Mouse (Mus musculus): ENCODE measurements at regions not wholly inside any gene's neighbourhood (a gene's known extent, or its start where the extent isn't known, plus 50 kb on each side); places are given as distances from the start of the nearest gene placed in this dataset.
A peak's percentile ranks its signal among the peaks of the same experiment; 100 is the strongest.

DNA sequence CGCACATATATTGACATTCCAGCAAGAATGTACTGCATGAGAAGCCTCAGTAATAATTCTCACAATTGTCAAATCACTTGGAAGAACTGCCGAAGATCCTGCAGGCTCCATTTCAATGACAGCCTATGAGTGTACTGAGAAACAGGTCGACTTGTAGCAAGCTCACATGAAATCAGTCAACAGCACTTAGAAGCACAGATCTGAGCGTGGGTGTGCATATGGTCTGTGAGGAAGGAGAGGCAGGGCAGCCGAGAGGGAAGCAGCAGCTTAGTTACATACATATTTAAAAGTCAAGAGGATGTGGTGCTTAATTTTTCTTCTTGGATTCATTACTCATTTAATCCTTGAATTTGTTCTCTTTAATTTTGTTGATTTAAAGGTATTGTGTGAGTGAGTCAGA lies 967.4 kb upstream of the Epha7 start:
- no peak for DNase-seq (ENCODE audit: low spot score)

DNA sequence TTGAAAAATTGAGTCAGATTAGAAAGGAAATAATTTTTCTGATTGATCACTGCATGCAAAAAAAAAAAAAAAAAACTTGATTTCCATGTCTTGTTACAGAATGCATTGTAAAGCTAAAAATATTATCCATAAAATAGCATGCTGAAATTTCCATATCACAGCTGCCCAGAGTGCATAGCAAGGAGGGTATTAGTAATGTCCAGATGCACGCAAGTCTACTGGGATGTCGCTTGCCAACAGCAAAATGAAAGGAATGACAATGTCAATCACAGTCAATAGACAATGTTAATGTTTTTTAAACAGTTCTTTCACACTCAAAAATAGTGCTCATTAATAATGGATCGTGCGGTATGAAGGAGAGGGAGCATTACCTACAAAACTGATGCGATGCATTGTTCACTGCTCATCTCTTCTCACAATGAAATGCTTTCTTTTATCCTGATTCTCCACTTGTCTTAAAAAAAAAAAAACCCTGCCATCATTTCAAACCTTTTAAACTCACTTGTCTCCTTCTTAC lies 966.8 kb upstream of the Epha7 start:
- DNase-seq (ENCODE audit: low spot score) = no peak

GRCm38 (mm10) chr4:27856086-27856485 lies 956.8 kb upstream of the Epha7 start:
- DNase-seq (ENCODE audit: low spot score) = no peak

- DNase-seq (ENCODE audit: low spot score) = peak; percentile 32
Measured at GRCm38 (mm10) chr4:27887262-27887954, 925.5 kb upstream of the Epha7 start.

- no peak for DNase-seq (ENCODE audit: low spot score)
Measured at GRCm38 (mm10) chr4:27896396-27896795, 916.5 kb upstream of the Epha7 start.

DNA sequence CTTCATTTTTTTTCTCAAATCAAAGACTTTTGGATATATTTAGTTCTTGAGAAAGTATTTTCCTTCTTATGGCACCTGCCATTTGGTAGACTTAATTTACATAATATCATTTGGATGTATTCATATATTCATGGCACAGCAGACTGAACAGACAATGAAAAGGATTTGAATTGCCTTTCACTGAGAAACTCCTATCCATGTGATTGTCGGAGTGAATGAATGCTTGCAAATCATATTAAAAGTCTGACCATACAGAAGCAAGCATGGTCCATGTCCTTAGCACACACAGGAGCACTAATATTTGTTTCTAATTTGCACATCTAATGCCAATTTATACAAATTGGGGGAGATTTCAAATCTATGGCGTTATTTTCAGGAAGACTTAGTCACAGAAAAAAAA lies 867.6 kb upstream of the Epha7 start:
- no peak for DNase-seq (ENCODE audit: low spot score)

DNA sequence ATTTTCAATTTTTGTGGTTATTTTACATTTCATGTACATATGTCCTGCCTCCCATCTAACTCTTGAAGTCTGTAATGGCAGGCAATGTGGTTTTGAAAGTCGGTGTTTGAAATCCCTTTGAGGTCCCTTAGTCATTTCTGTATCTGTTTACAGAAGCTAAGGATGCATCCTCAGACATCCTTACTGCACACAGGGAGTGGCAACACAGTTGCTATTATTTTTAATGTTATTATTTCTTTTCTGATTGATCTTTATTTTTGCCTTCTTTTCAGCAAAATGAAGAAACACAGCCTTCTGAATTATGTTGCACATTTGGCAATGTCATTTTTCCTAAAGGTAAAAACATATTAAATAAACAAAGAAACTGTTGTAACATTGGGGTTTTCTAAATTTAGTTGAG lies 867.2 kb upstream of the Epha7 start:
- no peak for DNase-seq (ENCODE audit: low spot score)

- DNase-seq (ENCODE audit: low spot score) = no peak
Measured at GRCm38 (mm10) chr4:27949970-27950717, 862.8 kb upstream of the Epha7 start.

DNA sequence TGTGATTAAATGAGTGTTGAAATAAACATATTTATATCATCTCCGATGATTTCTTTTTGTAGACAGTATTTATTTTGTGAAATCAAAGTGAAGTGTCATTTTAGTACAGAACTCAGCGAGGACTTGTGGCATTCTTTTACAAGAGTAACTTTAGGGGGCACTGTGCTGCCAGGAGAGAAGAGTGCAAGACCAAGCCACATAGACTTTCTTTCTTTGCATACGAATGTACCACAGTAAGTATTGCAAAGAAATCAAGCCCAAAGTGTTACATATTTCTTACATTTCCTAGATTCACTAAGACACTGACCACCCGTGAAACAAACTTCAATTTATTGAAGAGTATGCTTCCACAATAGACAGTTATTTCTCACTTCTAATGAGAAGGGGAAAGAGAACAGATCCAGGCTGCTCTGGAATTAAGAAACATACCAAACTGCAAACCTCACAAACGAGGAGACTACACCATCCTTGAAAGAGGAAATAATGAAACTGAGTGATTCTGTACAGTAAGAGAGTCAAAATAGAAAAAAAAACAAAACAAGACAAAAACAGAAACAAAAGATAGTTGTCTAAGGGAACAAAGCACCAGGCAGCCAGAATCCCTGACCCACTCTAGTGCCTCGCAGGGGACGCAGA lies 847.8 kb upstream of the Epha7 start:
- peak; percentile 65 for DNase-seq (ENCODE audit: low spot score)

DNA sequence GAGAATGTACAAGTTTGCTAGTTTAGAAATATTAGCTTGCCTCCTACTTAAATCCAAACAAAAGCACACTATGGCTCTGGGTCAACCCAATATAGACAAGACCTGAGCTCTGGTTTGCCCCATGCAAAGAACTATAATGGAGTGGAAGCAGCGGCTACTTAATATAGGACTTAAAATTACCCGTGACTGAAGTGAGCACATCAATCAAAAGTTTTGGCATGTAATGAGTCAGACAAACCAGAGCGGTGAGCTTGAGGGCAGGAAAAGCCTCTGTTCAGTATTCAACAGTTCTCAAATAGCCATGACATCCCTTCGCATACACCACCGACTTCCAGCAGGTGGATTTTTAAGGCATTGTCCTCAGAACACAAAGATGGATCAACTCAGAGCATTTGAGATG lies 842.4 kb upstream of the Epha7 start:
- DNase-seq (ENCODE audit: low spot score) = peak; percentile 68

DNA sequence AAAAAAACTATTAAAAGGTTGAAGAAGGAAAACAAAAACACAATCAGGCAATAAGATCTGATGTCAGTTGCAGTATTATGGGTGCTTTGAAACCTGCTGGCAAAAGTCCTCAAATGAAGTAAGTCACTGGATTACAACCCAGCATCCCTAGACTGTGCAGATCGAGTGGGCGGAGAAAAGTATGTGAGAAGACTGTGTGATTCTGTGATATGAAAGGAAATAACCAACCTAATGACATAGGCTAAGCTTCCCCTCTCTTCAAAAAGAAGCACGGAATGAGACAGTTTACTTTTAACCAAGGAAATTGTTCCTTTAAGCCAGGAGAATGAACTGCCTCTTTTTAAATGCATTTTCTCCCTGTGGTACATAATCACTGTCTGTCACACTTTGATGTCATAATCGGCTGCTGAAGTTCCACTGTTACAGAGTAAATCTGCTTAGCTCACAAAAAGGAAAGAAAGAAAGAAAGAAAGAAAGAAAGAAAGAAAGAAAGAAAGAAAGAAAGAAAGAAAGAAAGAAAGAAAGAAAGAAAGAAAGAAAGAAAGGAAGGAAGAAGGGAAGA lies 833.6 kb upstream of the Epha7 start:
- no peak for DNase-seq (ENCODE audit: low spot score)

GRCm38 (mm10) chr4:27979781-27980180 lies 833.1 kb upstream of the Epha7 start:
- no peak for DNase-seq (ENCODE audit: low spot score)

GRCm38 (mm10) chr4:27981309-27981708 lies 831.6 kb upstream of the Epha7 start:
- DNase-seq (ENCODE audit: low spot score) = no peak

GRCm38 (mm10) chr4:27987986-27988423 lies 824.9 kb upstream of the Epha7 start:
- peak; percentile 68 for DNase-seq (ENCODE audit: low spot score)

DNA sequence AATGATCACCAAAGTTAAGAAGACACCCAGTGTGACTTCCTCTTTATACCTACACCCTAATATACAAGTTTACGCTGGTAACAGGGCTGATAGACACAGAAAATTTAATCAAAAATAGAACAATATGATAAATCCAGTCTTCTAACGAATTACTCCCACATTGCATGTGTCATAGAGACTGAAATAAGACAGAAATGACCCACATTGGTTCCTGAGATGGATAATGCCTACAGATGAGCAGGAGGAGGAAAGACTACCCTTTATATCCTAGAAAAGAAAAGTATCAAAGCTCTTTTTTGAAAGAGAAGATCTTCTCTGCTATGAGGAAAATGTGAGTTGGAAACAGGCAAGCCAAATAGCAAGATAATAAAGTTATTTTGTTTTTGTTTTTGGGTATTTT lies 818.5 kb upstream of the Epha7 start:
- DNase-seq (ENCODE audit: low spot score) = no peak

GRCm38 (mm10) chr4:28001818-28002476 lies 811.0 kb upstream of the Epha7 start:
- peak; percentile 23 for DNase-seq (ENCODE audit: low spot score)

Data from embryo, embryonic 10 days (tissue).